Mouse (Mus musculus) liver, embryonic 12.5 days (tissue): ENCODE results near the gene Copz2. TPM values are rescaled to one million over a fixed set of nuclear protein-coding genes. Genes with fewer than 3 reads are reported as not detected.
"Not testable (repeated sequence)": the region's sequence is repeated elsewhere in the genome, so short reads cannot be mapped to it uniquely, and the experiment has no call there.

Source experiments
- ATAC-seq: fragments of 200-750 bp; cut with Nextera tagmentation; 2 replicates; pipeline ENCODE4 v1.8.0; 2017; ENCODE audit warnings: moderate number of reproducible peaks, mild to moderate bottlenecking, moderate library complexity
- H3K27ac ChIP-seq: fragments of 300-500 bp; sonication (generic); 2 replicates; pipeline ENCODE4 v1.5.1; 2016; ENCODE audit warnings: mild to moderate bottlenecking
- H3K27me3 ChIP-seq: fragments of 300-500 bp; sonication (generic); replicated peaks from 2 replicates; pipeline ENCODE4 v1.6.1; 2016; ENCODE audit warnings: mild to moderate bottlenecking, moderate library complexity
- H3K36me3 ChIP-seq: fragments of 300-500 bp; sonication (generic); 2 replicates; pipeline ENCODE4 v1.6.1; 2016; ENCODE audit warnings: mild to moderate bottlenecking, moderate library complexity
- H3K4me1 ChIP-seq: fragments of 300-500 bp; sonication (generic); 2 replicates; pipeline ENCODE4 v1.6.1; 2016
- H3K4me2 ChIP-seq: fragments of 300-500 bp; sonication (generic); 2 replicates; pipeline ENCODE4 v1.6.1; 2016; ENCODE audit warnings: mild to moderate bottlenecking, moderate library complexity
- H3K4me3 ChIP-seq: fragments of 300-500 bp; sonication (generic); 2 replicates; pipeline ENCODE4 v1.5.1; 2016; ENCODE audit warnings: mild to moderate bottlenecking, moderate library complexity
- H3K9ac ChIP-seq: fragments of 300-500 bp; sonication (generic); 2 replicates; pipeline ENCODE4 v1.6.1; 2016; ENCODE audit warnings: mild to moderate bottlenecking, moderate library complexity
- H3K9me3 ChIP-seq: fragments of 300-500 bp; sonication (generic); replicated peaks from 2 replicates; pipeline ENCODE4 v1.6.1; 2016; ENCODE audit warnings: mild to moderate bottlenecking, moderate library complexity
- WGBS: fragments of 180-500 bp; shearing (Covaris S2); methylation state at CpG from one replicate; pipeline ENCODE4 v1.1.7; 2016; ENCODE audit not compliant: insufficient replicate concordance; 5-methylcytosine and 5-hydroxymethylcytosine counted together
- polyA plus RNA-seq: library from polyadenylated mRNA; unstranded; fragments of >200 nt; fragmentation: Nextera tagmentation; extraction: Ambion mirVana; gene quantifications from 2 replicates; pipeline ENCODE4 v1.2.1, GENCODE M21; 2016

The Copz2 gene
- polyA plus RNA-seq, 1 experiment from 2014 or later = 25.6 TPM

- Histone ChIP-seq H3K9ac (no peak overlapping the region), H3K27ac (no peak overlapping the region), H3K27me3 (peaks cover 29% of the 10 kb centered on the region), H3K4me3 (no peak overlapping the region), H3K4me2 (no peak overlapping the region), H3K4me1 (peaks cover 12% of the 10 kb centered on the region), H3K36me3 (no peaks in the 10 kb centered on the region), H3K9me3 (no peaks in the 10 kb centered on the region)
- no peak for ATAC-seq
- 41% methylated on average over 3 of the region's 3 CpGs for WGBS
Observed at GRCm38 (mm10) chr11:96847240-96847639, 2.4 kb upstream of the Copz2 start.

GRCm38 (mm10) chr11:96848694-96849093 is 976 bp upstream of the Copz2 start:
- Histone ChIP-seq H3K4me2 (no peak overlapping the region), H3K4me1 (peaks cover 12% of the 10 kb centered on the region), H3K9me3 (no peaks in the 10 kb centered on the region), H3K36me3 (no peaks in the 10 kb centered on the region), H3K4me3 (no peak overlapping the region), H3K27me3 (peaks cover 37% of the 10 kb centered on the region), H3K27ac (no peak overlapping the region), H3K9ac (no peak overlapping the region)
- WGBS = 61% methylated on average over 9 of the region's 9 CpGs
- ATAC-seq = no peak

DNA sequence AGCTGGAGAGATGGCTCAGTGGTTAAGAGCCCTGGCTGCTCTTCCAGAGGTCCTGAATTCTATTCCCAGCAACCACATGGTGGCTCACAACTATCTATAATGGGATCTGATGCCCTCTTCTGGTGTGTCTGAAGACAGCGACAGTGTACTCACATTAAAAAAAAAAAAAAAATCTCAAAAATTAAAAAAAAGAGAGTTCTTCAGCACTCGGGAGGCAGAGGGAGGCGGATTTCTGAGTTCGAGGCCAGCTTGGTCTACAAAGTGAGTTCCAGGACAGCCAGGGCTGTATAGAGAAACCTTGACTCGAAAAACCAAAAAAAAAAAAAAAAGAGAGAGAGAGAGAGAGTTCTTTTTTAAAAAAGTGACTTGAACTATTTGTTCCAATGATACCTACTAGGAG is 525 bp upstream of the Copz2 start:
- Histone ChIP-seq H3K4me1 (peaks cover 12% of the 10 kb centered on the region), H3K4me2 (peak overlapping the region; percentile 82), H3K27me3 (peaks cover 37% of the 10 kb centered on the region), H3K4me3 (peak overlapping the region; percentile 58)
- 55% methylated on average over 5 of the region's 5 CpGs for WGBS
- H3K9ac ChIP-seq, H3K36me3 ChIP-seq, ATAC-seq, H3K9me3 ChIP-seq, H3K27ac ChIP-seq: not testable (repeated sequence)

GRCm38 (mm10) chr11:96857446-96857845 is 7.8 kb downstream of the Copz2 start:
- H3K9ac ChIP-seq = no peak overlapping the region
- no peak overlapping the region for H3K27ac ChIP-seq
- H3K4me3 ChIP-seq = no peak overlapping the region
- WGBS = 57% methylated on average over 5 of the region's 5 CpGs
- H3K4me1 ChIP-seq = peaks cover 21% of the 10 kb centered on the region
- H3K36me3 ChIP-seq = no peaks in the 10 kb centered on the region
- ATAC-seq = no peak
- peaks cover 23% of the 10 kb centered on the region for H3K27me3 ChIP-seq
- no peaks in the 10 kb centered on the region for H3K9me3 ChIP-seq
- H3K4me2 ChIP-seq = no peak overlapping the region

DNA sequence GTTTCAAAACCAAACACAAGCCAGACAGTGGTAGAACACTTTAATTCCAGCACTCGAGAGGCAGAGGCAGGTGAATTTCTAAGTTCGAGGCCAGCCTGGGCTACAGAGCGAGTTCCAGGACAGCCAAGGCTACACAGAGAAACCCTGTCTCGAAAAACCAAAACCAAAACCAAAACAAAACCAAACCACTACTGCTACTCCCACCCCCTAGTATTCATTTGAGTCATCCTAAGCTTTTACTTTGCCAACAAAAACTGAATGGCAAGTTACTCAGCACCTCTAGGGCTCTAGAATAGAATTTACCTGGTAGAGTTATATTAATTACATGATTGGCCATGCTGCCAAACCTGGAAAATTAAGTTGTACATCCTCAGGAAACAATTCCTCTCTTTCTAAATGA is 10.0 kb downstream of the Copz2 start:
- Histone ChIP-seq H3K9ac (no peak overlapping the region), H3K36me3 (no peaks in the 10 kb centered on the region), H3K4me1 (peaks cover 21% of the 10 kb centered on the region), H3K4me3 (no peak overlapping the region), H3K9me3 (no peaks in the 10 kb centered on the region), H3K27ac (no peak overlapping the region), H3K4me2 (no peak overlapping the region), H3K27me3 (peaks cover 29% of the 10 kb centered on the region)
- ATAC-seq = no peak
- WGBS = 64% methylated on average over 4 of the region's 4 CpGs

DNA sequence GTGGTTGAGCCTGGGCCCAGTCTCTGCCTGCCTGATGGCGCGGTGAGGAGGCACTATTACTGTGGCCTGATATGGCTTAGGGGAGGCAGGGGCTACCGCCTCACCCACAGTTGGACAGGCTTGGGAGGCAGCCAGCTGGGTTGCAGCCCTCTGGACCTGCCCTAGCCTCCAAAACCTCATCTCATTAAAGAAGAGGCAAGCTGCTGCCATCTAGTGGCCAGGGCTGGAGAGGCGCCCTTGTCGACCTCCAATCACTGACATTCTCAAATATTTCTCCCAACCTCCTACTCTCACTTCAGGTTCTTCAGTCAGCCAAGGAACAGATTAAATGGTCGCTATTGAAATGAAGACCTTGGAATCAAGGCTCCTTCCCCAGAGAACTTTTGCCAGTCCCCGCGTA is 10.9 kb downstream of the Copz2 start:
- WGBS = 9% methylated on average over 8 of the region's 8 CpGs
- ATAC-seq = peak; percentile 31
- H3K4me1 ChIP-seq = peaks cover 21% of the 10 kb centered on the region
- no peak overlapping the region for H3K27ac ChIP-seq
- no peak overlapping the region for H3K4me2 ChIP-seq
- no peak overlapping the region for H3K4me3 ChIP-seq
- H3K9me3 ChIP-seq = no peaks in the 10 kb centered on the region
- no peak overlapping the region for H3K9ac ChIP-seq
- no peaks in the 10 kb centered on the region for H3K36me3 ChIP-seq
- peaks cover 29% of the 10 kb centered on the region for H3K27me3 ChIP-seq

DNA sequence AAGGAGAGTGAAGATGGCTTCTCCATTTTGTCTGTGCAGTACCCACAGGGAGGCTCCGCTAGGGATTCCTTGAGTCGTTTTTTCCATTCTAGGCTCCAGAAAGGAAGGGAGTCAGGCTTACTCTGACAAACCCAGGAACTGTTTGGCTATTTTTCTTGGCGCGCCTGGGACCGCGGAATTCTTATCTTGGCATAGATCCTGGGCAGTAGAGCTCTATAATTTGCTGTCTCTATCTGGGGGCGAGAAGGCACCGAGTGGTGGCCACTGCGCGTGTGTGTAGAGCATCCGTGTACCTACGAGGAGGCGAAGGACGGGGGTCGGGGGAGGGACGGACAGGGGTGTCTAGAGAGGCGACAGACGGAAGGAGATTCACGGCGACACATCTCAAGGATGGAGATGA is 11.8 kb downstream of the Copz2 start:
- Histone ChIP-seq H3K9ac (peak overlapping the region; percentile 53; the same call in 1 of the 2 replicates), H3K9me3 (no peaks in the 10 kb centered on the region), H3K27ac (no peak overlapping the region), H3K36me3 (no peaks in the 10 kb centered on the region), H3K4me3 (peak overlapping the region; percentile 53), H3K4me1 (peaks cover 21% of the 10 kb centered on the region), H3K4me2 (peak overlapping the region; percentile 85), H3K27me3 (peaks cover 26% of the 10 kb centered on the region)
- 2% methylated on average over 20 of the region's 20 CpGs for WGBS
- 0 out of 2 replicates have a peak, but pooled peaks have one; percentile 14 for ATAC-seq

DNA sequence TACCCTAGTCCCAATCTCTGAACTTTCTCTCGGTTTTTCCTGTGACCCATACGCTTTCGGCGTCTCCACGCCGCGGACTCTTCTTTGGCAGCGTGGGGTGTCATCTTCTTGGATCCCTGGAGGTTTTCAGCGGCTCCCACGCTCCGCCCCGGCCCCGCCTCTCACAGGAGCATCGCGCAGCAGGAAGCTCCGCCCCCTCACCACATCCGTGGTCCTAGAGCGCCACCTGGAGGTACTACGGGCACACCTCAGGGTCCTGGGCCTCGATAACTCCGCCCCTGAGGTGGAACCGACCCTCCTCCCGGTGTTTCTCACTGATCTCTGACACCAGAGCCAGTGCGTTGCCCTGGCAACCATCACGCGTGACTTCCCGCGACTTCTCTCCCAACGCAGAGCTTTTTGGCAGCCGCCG is 12.2 kb downstream of the Copz2 start:
- Histone ChIP-seq H3K27ac (no peak overlapping the region), H3K27me3 (peaks cover 27% of the 10 kb centered on the region), H3K4me3 (peak overlapping the region; percentile 53), H3K4me2 (peak overlapping the region; percentile 85), H3K9me3 (no peaks in the 10 kb centered on the region), H3K36me3 (no peaks in the 10 kb centered on the region), H3K9ac (peak overlapping the region; percentile 53; the same call in 1 of the 2 replicates), H3K4me1 (peaks cover 21% of the 10 kb centered on the region)
- peak; percentile 87 for ATAC-seq
- WGBS = under 1% methylated on average over 31 of the region's 31 CpGs

- ATAC-seq = no peak
- H3K9ac ChIP-seq = no peak overlapping the region
- H3K27ac ChIP-seq = no peak overlapping the region
- peaks cover 27% of the 10 kb centered on the region for H3K27me3 ChIP-seq
- H3K4me2 ChIP-seq = peak overlapping the region; percentile 85; the same call in 1 of the 2 replicates
- 81% methylated on average over 12 of the region's 12 CpGs for WGBS
- H3K36me3 ChIP-seq = no peaks in the 10 kb centered on the region
- H3K4me1 ChIP-seq = peaks cover 21% of the 10 kb centered on the region
- H3K9me3 ChIP-seq = no peaks in the 10 kb centered on the region
- H3K4me3 ChIP-seq = no peak overlapping the region
Observed at GRCm38 (mm10) chr11:96862534-96862933, 12.9 kb downstream of the Copz2 start.

GRCm38 (mm10) chr11:96863206-96863995 is 13.7 kb downstream of the Copz2 start:
- Histone ChIP-seq H3K27ac (no peak overlapping the region), H3K9ac (0 out of 2 replicates have a peak overlapping the region, but pooled peaks have one; percentile 4), H3K4me1 (peaks cover 21% of the 10 kb centered on the region), H3K4me2 (peak overlapping the region; percentile 4; the same call in 1 of the 2 replicates), H3K9me3 (no peaks in the 10 kb centered on the region), H3K36me3 (no peaks in the 10 kb centered on the region), H3K4me3 (no peak overlapping the region), H3K27me3 (peaks cover 27% of the 10 kb centered on the region)
- 38% methylated on average over 26 of the region's 26 CpGs for WGBS
- ATAC-seq = no peak

- Histone ChIP-seq H3K9me3 (no peaks in the 10 kb centered on the region), H3K27me3 (peaks cover 45% of the 10 kb centered on the region), H3K4me3 (no peak overlapping the region), H3K27ac (no peak overlapping the region), H3K4me1 (peaks cover 3% of the 10 kb centered on the region; the same call in 1 of the 2 replicates), H3K9ac (no peak overlapping the region), H3K4me2 (no peak overlapping the region), H3K36me3 (no peaks in the 10 kb centered on the region)
- ATAC-seq = no peak
- WGBS = 12% methylated on average over 5 of the region's 5 CpGs
Observed at GRCm38 (mm10) chr11:96867149-96867548, 17.5 kb downstream of the Copz2 start.

DNA sequence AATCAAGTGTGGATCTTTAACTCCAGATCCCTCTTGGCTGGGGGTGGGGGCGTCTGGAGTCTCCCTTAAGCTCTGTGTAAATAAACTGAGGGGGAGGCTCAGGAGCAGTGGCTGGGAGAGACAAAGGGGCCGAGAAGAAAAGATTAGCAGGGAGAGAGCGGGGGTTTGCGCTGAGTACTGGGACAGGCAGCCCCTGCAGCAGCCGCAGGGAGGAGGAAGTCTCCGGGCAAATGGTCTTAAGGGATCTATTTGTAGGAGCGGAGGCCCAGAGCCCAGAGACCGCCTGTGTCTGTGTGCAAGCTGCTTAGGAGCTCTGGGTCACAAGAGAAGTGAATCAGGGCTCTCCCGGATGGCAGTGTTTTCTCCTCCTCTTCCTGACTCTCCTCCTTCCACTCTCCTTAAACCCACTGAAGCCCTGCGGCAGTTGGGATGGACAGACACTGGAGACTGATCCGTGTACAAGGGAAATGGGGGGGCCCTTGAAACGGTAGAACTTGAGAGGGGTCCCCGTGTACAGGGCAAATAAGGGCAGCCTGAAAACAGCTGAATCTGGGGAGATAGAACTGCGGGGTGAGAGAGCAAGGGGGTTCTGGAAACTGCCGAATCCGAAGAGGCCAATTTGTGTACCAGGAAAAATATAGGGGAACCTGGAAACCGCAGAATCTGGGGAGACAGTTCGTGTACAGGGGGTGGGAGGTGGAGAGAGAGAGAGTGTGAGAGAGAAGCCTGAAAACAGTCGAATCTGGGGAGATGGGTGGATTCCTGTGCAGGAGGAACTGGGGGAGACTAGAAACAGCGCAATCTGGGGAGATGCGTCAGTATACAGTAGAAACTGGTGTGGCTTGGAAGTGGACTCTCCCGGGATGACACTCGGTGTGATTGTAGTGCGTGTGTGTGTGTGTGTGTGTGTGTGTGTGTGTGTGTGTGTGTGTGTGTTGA is 23.0 kb downstream of the Copz2 start:
- Histone ChIP-seq H3K9ac (no peak overlapping the region), H3K4me3 (no peak overlapping the region), H3K27me3 (peaks cover 74% of the 10 kb centered on the region), H3K27ac (no peak overlapping the region), H3K4me2 (peak overlapping the region; percentile 17), H3K36me3 (no peaks in the 10 kb centered on the region), H3K9me3 (no peaks in the 10 kb centered on the region), H3K4me1 (peaks cover 17% of the 10 kb centered on the region)
- 11% methylated on average over 24 of the region's 24 CpGs for WGBS
- no peak for ATAC-seq
